Mouse (Mus musculus): Measurements from ENCODE around the gene Sertm1. TPM values are rescaled to one million over a fixed set of nuclear protein-coding genes. Genes with fewer than 3 reads are reported as not detected.

Gene Sertm1
- not detected for total RNA-seq (2023)

GRCm38 (mm10) chr3:54915643-54916071 is at the start of gene Sertm1:
TSS of gene Sertm1 (minus strand) at chr3:54915887.

Other genes with a start within 250 kb of the Sertm1 start
- 148 TPM for gene Supt20, start 223.1 kb downstream of the Sertm1 start, total RNA-seq (2023)
- gene Gm21958, start 201.5 kb downstream of the Sertm1 start, total RNA-seq (2023), result not detected
- gene Exosc8, start 180.5 kb downstream of the Sertm1 start, total RNA-seq (2023), result 99.6 TPM
- 25.6 TPM for gene Alg5, start 180.3 kb downstream of the Sertm1 start, total RNA-seq (2023)
- gene Smad9, start 160.3 kb downstream of the Sertm1 start, total RNA-seq (2023), result 0.15 TPM
- gene Rfxap, start 108.1 kb downstream of the Sertm1 start, total RNA-seq (2023), result 36.8 TPM
- gene Ccna1, start 139.6 kb upstream of the Sertm1 start, total RNA-seq (2023), result not detected
- gene Spg20, start 196.2 kb upstream of the Sertm1 start, total RNA-seq (2023), result 15.0 TPM
- gene Ccdc169, start 221.5 kb upstream of the Sertm1 start, total RNA-seq (2023), result 0.18 TPM

All from CD4-positive naive resting alpha-beta T cell, adult 76 days (primary cell).